Mouse (Mus musculus) midbrain, embryonic 12.5 days (tissue): Measurements from ENCODE around the gene Gm10570. TPM values are rescaled to one million over a fixed set of nuclear protein-coding genes. Genes with fewer than 3 reads are reported as not detected.

ENCODE experiments used
- ATAC-seq: fragments of 200-750 bp; cut with Nextera tagmentation; 2 replicates; pipeline ENCODE4 v1.8.0; 2017; ENCODE audit warnings: low read depth, moderate TSS enrichment, moderate library complexity; ENCODE audit not compliant: low FRiP score
- H3K27ac ChIP-seq: fragments of 300-500 bp; sonication (generic); replicated peaks from 2 replicates; pipeline ENCODE4 v1.5.1; 2016; ENCODE audit warnings: mild to moderate bottlenecking
- H3K27me3 ChIP-seq: fragments of 300-500 bp; sonication (generic); 2 replicates; pipeline ENCODE4 v1.6.1; 2016; ENCODE audit warnings: mild to moderate bottlenecking
- H3K36me3 ChIP-seq: fragments of 300-500 bp; sonication (generic); 2 replicates; pipeline ENCODE4 v1.6.1; 2016
- H3K4me1 ChIP-seq: fragments of 300-500 bp; sonication (generic); 2 replicates; pipeline ENCODE4 v1.6.1; 2016
- H3K4me2 ChIP-seq: fragments of 300-500 bp; sonication (generic); replicated peaks from 2 replicates; pipeline ENCODE4 v1.6.1; 2016; ENCODE audit warnings: mild to moderate bottlenecking, moderate library complexity
- H3K4me3 ChIP-seq: fragments of 300-500 bp; sonication (generic); 2 replicates; pipeline ENCODE4 v1.5.1; 2016; ENCODE audit warnings: mild to moderate bottlenecking
- H3K9ac ChIP-seq: fragments of 300-500 bp; sonication (generic); replicated peaks from 2 replicates; pipeline ENCODE4 v1.6.1; 2016; ENCODE audit warnings: mild to moderate bottlenecking, moderate library complexity
- H3K9me3 ChIP-seq: fragments of 300-500 bp; sonication (generic); 2 replicates; pipeline ENCODE4 v1.6.1; 2016; ENCODE audit warnings: mild to moderate bottlenecking
- WGBS: fragments of 180-500 bp; shearing (Covaris S2); methylation state at CpG from one replicate; pipeline ENCODE4 v1.1.7; 2016; 5-methylcytosine and 5-hydroxymethylcytosine counted together
- polyA plus RNA-seq: library from polyadenylated mRNA; unstranded; fragments of >200 nt; fragmentation: Nextera tagmentation; extraction: Ambion mirVana; gene quantifications from 2 replicates; pipeline ENCODE4 v1.2.1, GENCODE M21; 2016

Gene Gm10570
- 0.51 TPM in 1 of 2 replicates, not detected in the other for polyA plus RNA-seq

GRCm38 (mm10) chr4:130308231-130309081, at the start of gene Gm10570, which contains the start of gene Fabp3:
TSS of gene Gm10570 (minus strand) at chr4:130308674.
TSS of gene Fabp3 (plus strand) at chr4:130308595.
- Histone ChIP-seq H3K4me2 (peak within 1 kb of the TSS; percentile 93), H3K4me3 (peak within 1 kb of the TSS; percentile 50), H3K36me3 (0 out of 2 replicates have a peak, but pooled peaks cover 3% of the 10 kb centered on the region), H3K9me3 (no peaks in the 10 kb centered on the region), H3K27ac (no peak within 1 kb of the TSS), H3K27me3 (peaks cover 63% of the 10 kb centered on the region), H3K4me1 (peaks cover 22% of the 10 kb centered on the region; the same call in 1 of the 2 replicates), H3K9ac (peak within 1 kb of the TSS; percentile 63)
- under 1% methylated on average over 52 of the region's 52 CpGs for WGBS
- peak; percentile 73 for ATAC-seq

DNA sequence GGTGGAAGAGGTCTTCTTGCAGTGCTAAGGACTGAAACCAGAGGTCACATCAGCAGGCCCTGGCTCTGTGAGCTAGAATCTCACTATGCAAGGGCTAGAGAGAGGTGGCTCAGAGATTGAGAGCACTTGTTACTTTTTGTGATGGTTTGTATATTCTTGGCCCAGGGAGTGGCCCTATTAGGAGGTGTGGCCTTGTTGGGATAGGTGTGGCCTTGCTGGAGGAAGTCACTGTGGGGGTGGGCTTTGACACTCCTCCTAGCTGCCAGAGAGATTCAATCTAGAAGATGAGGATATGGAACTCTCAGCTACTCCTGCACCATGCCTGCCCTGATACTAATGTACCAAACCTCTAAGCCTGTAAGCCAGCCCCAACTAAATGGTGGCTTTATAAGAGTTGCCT, 49.5 kb upstream of the Gm10570 start:
- peaks cover 27% of the 10 kb centered on the region for H3K36me3 ChIP-seq
- H3K4me3 ChIP-seq, result no peak overlapping the region
- H3K9ac ChIP-seq, result no peak overlapping the region
- no peak overlapping the region for H3K27ac ChIP-seq
- H3K27me3 ChIP-seq, result no peaks in the 10 kb centered on the region
- no peak overlapping the region for H3K4me2 ChIP-seq
- H3K9me3 ChIP-seq, result no peaks in the 10 kb centered on the region
- ATAC-seq, result no peak
- peaks cover 22% of the 10 kb centered on the region for H3K4me1 ChIP-seq

- WGBS, result 91% methylated on average over 7 of the region's 7 CpGs
- Histone ChIP-seq H3K36me3 (peaks cover 72% of the 10 kb centered on the region), H3K27ac (no peak overlapping the region)
Observed at GRCm38 (mm10) chr4:130352588-130352987, 44.1 kb upstream of the Gm10570 start.

DNA sequence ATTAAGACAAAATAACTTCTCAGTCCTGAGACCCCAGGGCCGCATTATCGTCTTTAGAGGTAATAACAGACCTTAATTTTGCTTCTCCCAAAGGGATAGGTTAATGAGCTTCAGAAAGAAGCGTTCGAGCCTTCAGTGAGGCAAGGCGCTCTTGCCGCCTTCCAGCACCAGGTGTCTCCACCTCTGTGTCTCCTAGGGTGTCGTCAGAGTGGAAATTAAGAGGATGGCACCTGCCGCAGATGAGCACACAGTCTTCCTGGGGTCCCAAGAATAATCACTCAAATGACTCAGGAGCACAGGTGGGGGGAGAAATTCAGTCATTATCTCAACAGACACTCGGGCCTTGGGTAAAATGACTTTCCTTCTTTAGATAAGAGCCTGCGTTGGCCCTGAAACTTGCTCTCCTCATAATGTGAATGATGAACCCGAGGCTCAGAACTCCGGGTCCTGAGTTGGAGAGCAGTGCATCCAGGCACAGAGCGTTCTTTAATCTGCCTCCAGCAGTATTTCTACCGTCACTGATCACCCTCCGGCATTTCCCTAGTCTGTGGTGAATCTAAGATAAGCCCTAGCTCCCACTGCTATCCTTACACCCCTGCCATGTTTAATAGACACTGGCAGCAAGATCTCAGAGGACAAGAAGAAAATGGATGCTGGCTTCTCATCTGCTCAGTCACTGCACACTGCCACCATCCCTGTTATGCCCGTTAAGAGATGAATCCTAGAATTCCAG, 42.4 kb upstream of the Gm10570 start:
- H3K36me3 ChIP-seq, result peaks cover 64% of the 10 kb centered on the region
- no peaks in the 10 kb centered on the region for H3K4me1 ChIP-seq
- no peak overlapping the region for H3K9ac ChIP-seq
- no peaks in the 10 kb centered on the region for H3K9me3 ChIP-seq
- WGBS, result 90% methylated on average over 16 of the region's 16 CpGs
- no peaks in the 10 kb centered on the region for H3K27me3 ChIP-seq
- H3K4me3 ChIP-seq, result no peak overlapping the region
- ATAC-seq, result no peak
- H3K27ac ChIP-seq, result no peak overlapping the region
- H3K4me2 ChIP-seq, result no peak overlapping the region

More at GRCm38 (mm10) chr4:130352588-130352987, 44.1 kb upstream of the Gm10570 start:
- H3K9ac ChIP-seq, result no peak overlapping the region
- ATAC-seq, result no peak
- no peak overlapping the region for H3K4me2 ChIP-seq
- H3K9me3 ChIP-seq, result no peaks in the 10 kb centered on the region
- H3K27me3 ChIP-seq, result no peaks in the 10 kb centered on the region
- H3K4me1 ChIP-seq, result no peaks in the 10 kb centered on the region
- H3K4me3 ChIP-seq, result no peak overlapping the region

DNA sequence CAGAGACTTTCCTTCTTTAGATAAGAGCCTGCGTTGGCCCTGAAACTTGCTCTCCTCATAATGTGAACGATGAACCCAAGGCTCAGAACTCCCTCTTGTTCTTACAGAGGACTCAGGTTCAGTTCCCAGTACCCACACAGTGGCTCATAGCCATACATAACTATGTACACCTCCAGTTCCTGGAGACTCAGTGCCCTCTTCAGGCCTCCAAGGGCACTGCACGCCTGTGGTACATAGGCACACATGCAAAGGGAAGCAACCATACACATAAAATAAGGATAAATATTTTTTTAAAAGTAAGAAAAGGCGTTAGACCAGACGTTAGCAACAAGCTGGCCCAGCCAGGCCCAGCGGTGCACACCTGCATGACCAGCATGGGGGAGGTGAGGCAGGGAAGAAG, 41.2 kb upstream of the Gm10570 start:
- Histone ChIP-seq H3K4me3 (no peak overlapping the region), H3K4me1 (no peaks in the 10 kb centered on the region), H3K9me3 (no peaks in the 10 kb centered on the region), H3K4me2 (no peak overlapping the region), H3K27me3 (no peaks in the 10 kb centered on the region), H3K36me3 (peaks cover 73% of the 10 kb centered on the region), H3K9ac (no peak overlapping the region), H3K27ac (no peak overlapping the region)
- WGBS, result 95% methylated on average over 6 of the region's 6 CpGs
- no peak for ATAC-seq

DNA sequence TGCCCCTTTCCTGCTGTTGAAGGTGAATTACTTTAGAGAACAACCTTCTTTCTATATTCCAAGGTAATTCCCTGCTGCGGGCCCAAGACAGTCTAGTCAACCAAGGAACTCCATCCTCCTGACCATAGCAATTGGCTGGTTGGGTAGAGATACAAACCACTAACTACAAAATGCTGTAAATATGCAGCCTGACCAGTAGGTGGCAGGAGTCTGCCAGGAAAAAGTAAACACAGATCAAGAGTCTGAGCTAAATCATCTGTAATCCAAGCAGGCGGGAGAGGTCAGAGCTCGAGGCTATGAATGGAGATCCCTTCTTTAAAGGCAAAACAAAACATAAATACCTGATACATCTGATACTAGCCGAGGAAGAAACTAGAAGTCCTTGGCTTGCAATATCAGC, 33.2 kb upstream of the Gm10570 start:
- H3K27me3 ChIP-seq, result no peaks in the 10 kb centered on the region
- WGBS, result 35% methylated on average over 4 of the region's 4 CpGs
- no peaks in the 10 kb centered on the region for H3K4me1 ChIP-seq
- no peak for ATAC-seq
- no peak overlapping the region for H3K4me3 ChIP-seq
- no peak overlapping the region for H3K27ac ChIP-seq
- peaks cover 42% of the 10 kb centered on the region for H3K36me3 ChIP-seq
- H3K9me3 ChIP-seq, result no peaks in the 10 kb centered on the region
- H3K9ac ChIP-seq, result no peak overlapping the region
- no peak overlapping the region for H3K4me2 ChIP-seq

DNA sequence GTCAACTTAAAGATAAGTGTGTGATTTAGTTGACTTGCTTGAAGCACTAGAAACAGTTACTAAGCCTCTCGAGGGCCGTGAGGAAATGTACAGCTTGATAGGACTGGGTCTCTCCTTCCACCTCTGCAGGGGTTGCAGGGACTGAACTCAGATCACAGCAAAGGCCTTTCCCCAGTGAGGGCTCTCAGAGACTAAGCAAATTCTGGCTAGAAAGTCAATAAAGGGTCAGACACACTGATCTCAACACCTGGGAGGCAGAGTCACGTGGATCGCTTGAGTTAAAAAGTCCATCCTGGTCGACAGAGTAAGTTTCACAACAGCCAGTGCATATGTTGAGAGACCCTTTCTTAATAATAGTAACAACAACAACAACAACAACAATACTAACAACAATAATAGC, 27.4 kb upstream of the Gm10570 start:
- Histone ChIP-seq H3K27me3 (no peaks in the 10 kb centered on the region), H3K27ac (no peak overlapping the region), H3K4me1 (no peaks in the 10 kb centered on the region), H3K9me3 (no peaks in the 10 kb centered on the region), H3K4me3 (no peak overlapping the region), H3K9ac (no peak overlapping the region), H3K4me2 (no peak overlapping the region), H3K36me3 (peaks cover 50% of the 10 kb centered on the region)
- ATAC-seq, result no peak
- 90% methylated on average over 5 of the region's 5 CpGs for WGBS

GRCm38 (mm10) chr4:130327366-130327765, 18.9 kb upstream of the Gm10570 start:
- Histone ChIP-seq H3K4me2 (no peak overlapping the region), H3K27ac (no peak overlapping the region), H3K9me3 (no peaks in the 10 kb centered on the region), H3K9ac (no peak overlapping the region), H3K27me3 (no peaks in the 10 kb centered on the region), H3K4me3 (no peak overlapping the region), H3K4me1 (no peaks in the 10 kb centered on the region; the same call in 1 of the 2 replicates), H3K36me3 (peaks cover 67% of the 10 kb centered on the region)
- ATAC-seq, result no peak
- WGBS, result 91% methylated on average over 9 of the region's 9 CpGs

DNA sequence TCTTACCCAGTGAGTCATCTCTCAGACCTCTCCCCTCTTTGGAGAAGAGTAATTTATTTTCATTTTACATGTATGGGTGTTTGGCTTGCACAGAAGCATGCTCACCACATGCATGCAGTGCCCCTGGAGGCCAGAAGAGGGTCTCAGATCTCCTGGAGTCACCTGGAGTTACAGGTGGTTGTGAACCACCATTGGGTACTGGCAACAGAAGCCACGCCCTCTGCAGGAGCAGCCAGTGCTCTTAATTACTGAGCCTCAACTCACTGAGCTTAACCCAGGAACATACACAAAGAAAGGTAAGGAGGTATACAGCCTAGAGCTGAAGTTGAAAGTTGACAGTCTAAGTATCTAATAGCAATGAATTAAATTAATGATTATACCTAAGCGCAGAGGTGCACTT, 17.0 kb upstream of the Gm10570 start:
- Histone ChIP-seq H3K27ac (no peak overlapping the region), H3K4me3 (no peak overlapping the region), H3K4me1 (no peaks in the 10 kb centered on the region; the same call in 1 of the 2 replicates), H3K27me3 (no peaks in the 10 kb centered on the region), H3K9me3 (no peaks in the 10 kb centered on the region), H3K9ac (no peak overlapping the region), H3K4me2 (no peak overlapping the region), H3K36me3 (peaks cover 71% of the 10 kb centered on the region)
- ATAC-seq, result no peak
- WGBS, result 94% methylated on average over 2 of the region's 2 CpGs

DNA sequence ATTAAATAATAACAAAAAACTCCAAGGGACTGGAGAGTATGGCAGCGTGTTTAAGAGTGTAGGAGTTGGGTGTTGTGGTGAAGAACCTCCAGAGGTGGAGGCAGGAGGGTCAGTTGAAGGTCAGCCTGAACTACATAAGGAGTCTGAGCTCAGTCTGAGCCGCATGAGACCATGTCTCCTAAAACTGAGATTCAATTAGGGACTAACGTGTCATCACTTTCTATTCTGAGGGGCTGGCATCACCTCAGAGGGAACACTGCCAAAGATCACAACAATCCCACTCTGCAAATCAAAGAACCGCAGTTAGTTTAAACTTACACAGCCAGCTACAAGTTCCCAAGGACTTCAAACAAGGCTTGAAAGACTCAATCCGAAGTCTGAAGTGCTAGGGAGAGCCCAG, 15.1 kb upstream of the Gm10570 start:
- Histone ChIP-seq H3K27ac (no peak overlapping the region), H3K9ac (no peak overlapping the region), H3K9me3 (no peaks in the 10 kb centered on the region), H3K4me1 (no peaks in the 10 kb centered on the region), H3K36me3 (peaks cover 69% of the 10 kb centered on the region), H3K27me3 (no peaks in the 10 kb centered on the region), H3K4me2 (no peak overlapping the region), H3K4me3 (no peak overlapping the region)
- 92% methylated on average over 5 of the region's 5 CpGs for WGBS
- no peak for ATAC-seq

GRCm38 (mm10) chr4:130323165-130323564, 14.7 kb upstream of the Gm10570 start:
- H3K27me3 ChIP-seq, result no peaks in the 10 kb centered on the region
- H3K9me3 ChIP-seq, result no peaks in the 10 kb centered on the region
- 88% methylated on average over 1 of the region's 1 CpGs for WGBS
- H3K27ac ChIP-seq, result no peak overlapping the region
- H3K4me3 ChIP-seq, result no peak overlapping the region
- no peak overlapping the region for H3K9ac ChIP-seq
- no peak overlapping the region for H3K4me2 ChIP-seq
- ATAC-seq, result no peak
- H3K36me3 ChIP-seq, result peaks cover 67% of the 10 kb centered on the region
- no peaks in the 10 kb centered on the region for H3K4me1 ChIP-seq

DNA sequence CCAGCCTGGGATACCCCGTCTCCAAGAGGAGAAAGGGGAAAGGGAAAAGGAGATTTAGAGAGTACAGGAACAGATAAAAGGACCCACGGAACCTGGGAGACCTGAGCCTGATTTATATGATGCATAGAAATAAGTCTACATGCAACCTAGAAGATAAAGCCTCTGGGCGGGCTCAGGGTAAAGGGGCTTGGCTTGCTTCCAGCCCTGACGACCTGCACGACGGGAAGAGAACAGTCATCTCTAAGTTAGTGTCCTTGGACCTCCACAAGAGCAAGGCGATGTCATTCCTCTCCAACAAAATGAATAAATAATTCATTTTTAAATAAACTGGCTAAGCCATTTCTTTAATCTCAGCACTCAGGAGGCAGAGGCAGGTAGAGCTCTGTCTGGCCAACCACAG, 14.1 kb upstream of the Gm10570 start:
- WGBS, result 94% methylated on average over 7 of the region's 7 CpGs
- H3K9ac ChIP-seq, result no peak overlapping the region
- no peak overlapping the region for H3K27ac ChIP-seq
- no peak overlapping the region for H3K4me2 ChIP-seq
- no peak for ATAC-seq
- no peaks in the 10 kb centered on the region for H3K4me1 ChIP-seq
- H3K27me3 ChIP-seq, result no peaks in the 10 kb centered on the region
- H3K9me3 ChIP-seq, result no peaks in the 10 kb centered on the region
- peaks cover 67% of the 10 kb centered on the region for H3K36me3 ChIP-seq
- H3K4me3 ChIP-seq, result no peak overlapping the region
